Mouse (Mus musculus): Measurements from ENCODE around the gene Cdh3. TPM values are rescaled to one million over a fixed set of nuclear protein-coding genes. Genes with fewer than 3 reads are reported as not detected.
A peak's percentile ranks its signal among the peaks of the same experiment; 100 is the strongest.

Gene Cdh3
- polyA plus RNA-seq, 1 experiment, result 5.0 TPM

- H3K36me3 ChIP-seq (ENCODE audit: control insufficient read depth, insufficient read depth, low read length), result no peaks in the 10 kb centered on the region
- no peaks in the 10 kb centered on the region for H3K27me3 ChIP-seq (replicated peaks; ENCODE audit: control insufficient read depth, insufficient read depth, low read length)
- WGBS, result 81% methylated on average over 9 of the region's 9 CpGs
- no peak for DNase-seq
- TF ChIP-seq CTCF (conservative IDR thresholded peaks at IDR 0.05; ENCODE audit: insufficient read depth, insufficient read length, low read depth, low read length), result peak; percentile 47
- no peak for TF ChIP-seq POLR2A (IDR thresholded peaks at IDR 0.05; ENCODE audit: low read depth, low read length)
- no peak overlapping the region for H3K4me3 ChIP-seq (ENCODE audit: insufficient read depth, low read depth, low read length)
- no peaks in the 10 kb centered on the region for H3K4me1 ChIP-seq (ENCODE audit: control insufficient read depth, insufficient read depth, low read length)
- no peak overlapping the region for H3K27ac ChIP-seq (ENCODE audit: insufficient read depth, low read depth, low read length)
Observed at GRCm38 (mm10) chr8:106527241-106528036, 16.7 kb downstream of the Cdh3 start.

GRCm38 (mm10) chr8:106528596-106529249 is 18.0 kb downstream of the Cdh3 start:
- Histone ChIP-seq H3K27ac (ENCODE audit: insufficient read depth, low read depth, low read length) (no peak overlapping the region), H3K4me1 (ENCODE audit: control insufficient read depth, insufficient read depth, low read length) (no peaks in the 10 kb centered on the region), H3K4me3 (ENCODE audit: insufficient read depth, low read depth, low read length) (no peak overlapping the region), H3K27me3 (replicated peaks; ENCODE audit: control insufficient read depth, insufficient read depth, low read length) (no peaks in the 10 kb centered on the region), H3K36me3 (ENCODE audit: control insufficient read depth, insufficient read depth, low read length) (no peaks in the 10 kb centered on the region)
- WGBS, result 79% methylated on average over 9 of the region's 9 CpGs
- DNase-seq, result no peak
- TF ChIP-seq POLR2A (IDR thresholded peaks at IDR 0.05; ENCODE audit: low read depth, low read length), result no peak

DNA sequence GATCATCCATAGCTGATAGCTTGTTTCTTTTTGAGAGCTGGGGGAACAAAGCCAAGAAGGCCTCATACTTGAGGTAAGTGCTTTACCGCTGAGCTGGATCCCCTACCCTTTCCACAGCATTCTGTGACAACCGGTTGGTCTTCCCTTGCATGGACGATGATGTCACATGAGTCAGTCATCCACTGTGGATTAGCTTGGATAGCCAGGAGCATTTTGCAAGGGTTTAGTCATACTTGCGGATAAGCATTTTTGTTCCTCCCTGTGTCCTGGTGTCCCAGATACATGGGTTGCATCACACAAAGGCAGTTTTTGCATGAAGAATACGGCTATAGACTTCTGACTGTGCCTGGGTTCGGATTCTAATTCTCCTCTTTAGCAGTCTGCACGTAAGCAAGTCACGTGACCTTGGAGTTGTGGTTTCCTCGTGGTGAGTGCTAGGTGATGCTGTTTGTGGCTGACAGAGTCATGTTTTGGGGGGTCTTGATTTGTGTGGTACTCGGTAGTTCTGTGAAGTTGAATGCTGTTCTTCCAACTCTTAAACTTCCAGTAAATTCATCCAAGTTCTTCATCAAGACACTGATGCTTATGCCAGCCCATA is 19.3 kb downstream of the Cdh3 start:
- TF ChIP-seq POLR2A (IDR thresholded peaks at IDR 0.05; ENCODE audit: low read depth, low read length), result no peak
- no peak for TF ChIP-seq CTCF (conservative IDR thresholded peaks at IDR 0.05; ENCODE audit: insufficient read depth, insufficient read length, low read depth, low read length)
- no peaks in the 10 kb centered on the region for H3K4me1 ChIP-seq (ENCODE audit: control insufficient read depth, insufficient read depth, low read length)
- no peak for DNase-seq
- no peaks in the 10 kb centered on the region for H3K36me3 ChIP-seq (ENCODE audit: control insufficient read depth, insufficient read depth, low read length)
- whole genome bisulfite sequencing, result 93% methylated on average over 10 of the region's 10 CpGs
- no peaks in the 10 kb centered on the region for H3K27me3 ChIP-seq (replicated peaks; ENCODE audit: control insufficient read depth, insufficient read depth, low read length)
- H3K4me3 ChIP-seq (ENCODE audit: insufficient read depth, low read depth, low read length), result no peak overlapping the region
- H3K27ac ChIP-seq (ENCODE audit: insufficient read depth, low read depth, low read length), result no peak overlapping the region

DNA sequence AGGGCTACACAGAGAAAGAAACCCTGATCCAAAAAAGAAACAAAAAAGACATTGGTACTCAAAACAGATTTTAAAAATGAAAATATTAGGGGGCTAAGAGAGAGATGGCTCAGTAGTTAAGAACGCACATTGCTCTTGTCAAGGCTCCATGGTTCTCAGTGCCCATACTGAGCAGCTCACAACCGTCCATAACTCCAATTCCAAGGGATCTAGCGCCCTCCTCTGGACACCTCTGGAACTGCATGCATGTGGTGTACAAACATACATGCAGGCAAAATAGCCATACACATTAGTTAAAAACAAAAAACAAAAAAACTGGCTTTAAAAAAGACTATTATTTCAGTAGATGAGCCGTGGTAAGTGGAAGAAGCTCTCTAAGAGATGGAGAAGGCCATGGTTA is 19.9 kb downstream of the Cdh3 start:
- WGBS, result 78% methylated on average over 4 of the region's 4 CpGs
- no peak overlapping the region for H3K4me3 ChIP-seq (ENCODE audit: insufficient read depth, low read depth, low read length)
- H3K36me3 ChIP-seq (ENCODE audit: control insufficient read depth, insufficient read depth, low read length), result no peaks in the 10 kb centered on the region
- TF ChIP-seq POLR2A (IDR thresholded peaks at IDR 0.05; ENCODE audit: low read depth, low read length) (no peak), CTCF (conservative IDR thresholded peaks at IDR 0.05; ENCODE audit: insufficient read depth, insufficient read length, low read depth, low read length) (peak; percentile 58)
- no peaks in the 10 kb centered on the region for H3K27me3 ChIP-seq (replicated peaks; ENCODE audit: control insufficient read depth, insufficient read depth, low read length)
- H3K27ac ChIP-seq (ENCODE audit: insufficient read depth, low read depth, low read length), result no peak overlapping the region
- no peaks in the 10 kb centered on the region for H3K4me1 ChIP-seq (ENCODE audit: control insufficient read depth, insufficient read depth, low read length)
- no peak for DNase-seq

GRCm38 (mm10) chr8:106533709-106534108 is 23.0 kb downstream of the Cdh3 start:
- 80% methylated on average over 7 of the region's 7 CpGs for WGBS
- H3K4me1 ChIP-seq (ENCODE audit: control insufficient read depth, insufficient read depth, low read length), result no peaks in the 10 kb centered on the region
- no peak overlapping the region for H3K4me3 ChIP-seq (ENCODE audit: insufficient read depth, low read depth, low read length)
- H3K36me3 ChIP-seq (ENCODE audit: control insufficient read depth, insufficient read depth, low read length), result no peaks in the 10 kb centered on the region
- DNase-seq, result no peak
- TF ChIP-seq POLR2A (IDR thresholded peaks at IDR 0.05; ENCODE audit: low read depth, low read length), result no peak
- TF ChIP-seq CTCF (conservative IDR thresholded peaks at IDR 0.05; ENCODE audit: insufficient read depth, insufficient read length, low read depth, low read length), result no peak
- no peak overlapping the region for H3K27ac ChIP-seq (ENCODE audit: insufficient read depth, low read depth, low read length)
- H3K27me3 ChIP-seq (replicated peaks; ENCODE audit: control insufficient read depth, insufficient read depth, low read length), result no peaks in the 10 kb centered on the region

- Histone ChIP-seq H3K4me3 (ENCODE audit: insufficient read depth, low read depth, low read length) (no peak overlapping the region), H3K27me3 (replicated peaks; ENCODE audit: control insufficient read depth, insufficient read depth, low read length) (no peaks in the 10 kb centered on the region), H3K27ac (ENCODE audit: insufficient read depth, low read depth, low read length) (no peak overlapping the region), H3K4me1 (ENCODE audit: control insufficient read depth, insufficient read depth, low read length) (no peaks in the 10 kb centered on the region), H3K36me3 (ENCODE audit: control insufficient read depth, insufficient read depth, low read length) (no peaks in the 10 kb centered on the region)
- TF ChIP-seq POLR2A (IDR thresholded peaks at IDR 0.05; ENCODE audit: low read depth, low read length) (no peak), CTCF (conservative IDR thresholded peaks at IDR 0.05; ENCODE audit: insufficient read depth, insufficient read length, low read depth, low read length) (peak; percentile 78)
- DNase-seq, result peak; percentile 75
- 30% methylated on average over 6 of the region's 6 CpGs for WGBS
Observed at GRCm38 (mm10) chr8:106534449-106534848, 23.8 kb downstream of the Cdh3 start.

- H3K4me3 ChIP-seq (ENCODE audit: insufficient read depth, low read depth, low read length), result no peak overlapping the region
- TF ChIP-seq POLR2A (IDR thresholded peaks at IDR 0.05; ENCODE audit: low read depth, low read length) (no peak), CTCF (conservative IDR thresholded peaks at IDR 0.05; ENCODE audit: insufficient read depth, insufficient read length, low read depth, low read length) (peak; percentile 50)
- H3K27me3 ChIP-seq (replicated peaks; ENCODE audit: control insufficient read depth, insufficient read depth, low read length), result no peaks in the 10 kb centered on the region
- no peaks in the 10 kb centered on the region for H3K4me1 ChIP-seq (ENCODE audit: control insufficient read depth, insufficient read depth, low read length)
- H3K27ac ChIP-seq (ENCODE audit: insufficient read depth, low read depth, low read length), result no peak overlapping the region
- no peaks in the 10 kb centered on the region for H3K36me3 ChIP-seq (ENCODE audit: control insufficient read depth, insufficient read depth, low read length)
- 64% methylated on average over 4 of the region's 4 CpGs for WGBS
- no peak for DNase-seq
Observed at GRCm38 (mm10) chr8:106535448-106535847, 24.8 kb downstream of the Cdh3 start.

Data from kidney, adult 2 months (tissue).